Mouse (Mus musculus) gastrocnemius, postnatal 25 days (tissue): ENCODE measurements at regions not wholly inside any gene's neighbourhood (a gene's known extent, or its start where the extent isn't known, plus 50 kb on each side); places are given as distances from the start of the nearest gene placed in this dataset.
"Not testable (repeated sequence)": the region's sequence is repeated elsewhere in the genome, so short reads cannot be mapped to it uniquely, and the experiment has no call there.

Experiments
- DNase-seq: peaks from one replicate; pipeline ENCODE4 v3.0.0; 2022

- DNase-seq, result no peak
These were observed 436.9 kb upstream of the Ghitm start for GRCm38 (mm10) chr14:37571971-37572370.

GRCm38 (mm10) chr14:37558258-37558657 lies 423.2 kb upstream of the Ghitm start:
- no peak for DNase-seq

- DNase-seq, result no peak
These were observed 388.5 kb upstream of the Ghitm start for GRCm38 (mm10) chr14:37523616-37524015.

GRCm38 (mm10) chr14:37520631-37521030 lies 385.6 kb upstream of the Ghitm start:
- DNase-seq, result not testable (repeated sequence)

- DNase-seq, result no peak
These were observed 370.2 kb upstream of the Ghitm start for GRCm38 (mm10) chr14:37505314-37505713.

- DNase-seq, result no peak
These were observed 355.6 kb upstream of the Ghitm start for GRCm38 (mm10) chr14:37490711-37491110.

- no peak for DNase-seq
These were observed 350.2 kb upstream of the Ghitm start for GRCm38 (mm10) chr14:37485292-37485691.

- no peak for DNase-seq
These were observed 342.5 kb upstream of the Ghitm start for GRCm38 (mm10) chr14:37477599-37477998.

GRCm38 (mm10) chr14:37468711-37469110 lies 333.6 kb upstream of the Ghitm start:
- DNase-seq, result no peak

GRCm38 (mm10) chr14:37440874-37441273 lies 305.8 kb upstream of the Ghitm start:
- no peak for DNase-seq

GRCm38 (mm10) chr14:37430656-37431055 lies 295.6 kb upstream of the Ghitm start:
- no peak for DNase-seq

GRCm38 (mm10) chr14:37425506-37425905 lies 290.4 kb upstream of the Ghitm start:
- no peak for DNase-seq

- DNase-seq, result no peak
These were observed 286.5 kb upstream of the Ghitm start for GRCm38 (mm10) chr14:37421566-37421965.

GRCm38 (mm10) chr14:37412583-37412982 lies 277.5 kb upstream of the Ghitm start:
- not testable (repeated sequence) for DNase-seq

- DNase-seq, result no peak
These were observed 236.9 kb upstream of the Ghitm start for GRCm38 (mm10) chr14:37371972-37372371.

- no peak for DNase-seq
These were observed 226.8 kb upstream of the Ghitm start for GRCm38 (mm10) chr14:37361896-37362295.

GRCm38 (mm10) chr14:37355968-37356704 lies 221.1 kb upstream of the Ghitm start:
- DNase-seq, result no peak

GRCm38 (mm10) chr14:37323392-37323791 lies 188.3 kb upstream of the Ghitm start:
- DNase-seq, result no peak

- no peak for DNase-seq
These were observed 180.3 kb upstream of the Ghitm start for GRCm38 (mm10) chr14:37315239-37315895.

- DNase-seq, result no peak
These were observed 178.8 kb upstream of the Ghitm start for GRCm38 (mm10) chr14:37313906-37314305.

GRCm38 (mm10) chr14:37312887-37313286 lies 177.8 kb upstream of the Ghitm start:
- DNase-seq, result no peak

GRCm38 (mm10) chr14:37306622-37307274 lies 171.7 kb upstream of the Ghitm start:
- no peak for DNase-seq

GRCm38 (mm10) chr14:37298631-37299030 lies 163.6 kb upstream of the Ghitm start:
- no peak for DNase-seq
